Mouse (Mus musculus): ENCODE measurements around the gene Nipsnap1.

DNA sequence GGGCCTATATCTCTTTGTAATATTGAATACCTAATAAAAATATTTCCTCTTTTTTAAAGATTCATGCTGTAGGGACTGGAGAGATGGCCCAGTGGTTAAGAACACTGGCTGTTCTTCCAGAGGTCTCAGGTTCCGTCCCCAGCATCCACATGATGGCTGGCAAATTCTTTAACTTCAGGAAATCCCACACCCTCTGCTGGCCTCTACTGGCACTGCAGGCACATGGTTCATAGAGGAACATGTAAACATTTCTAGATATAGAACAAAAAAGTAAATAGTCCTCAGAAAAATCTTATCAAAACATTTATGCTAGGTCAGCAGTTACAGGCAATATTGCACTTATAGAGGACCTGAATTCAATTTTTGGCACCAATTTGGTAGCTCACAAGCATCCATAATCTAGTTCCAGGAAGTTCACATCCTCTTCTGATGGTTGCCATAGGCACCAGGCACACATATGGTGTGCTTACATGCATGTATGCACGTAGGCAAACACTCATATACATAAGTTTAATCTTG is 11.7 kb downstream of the Nipsnap1 start:
- TF ChIP-seq CTCF (IDR thresholded peaks at IDR 0.05; ENCODE audit: insufficient read depth, low read depth, low read length) (no peak), POLR2A (IDR thresholded peaks at IDR 0.05; ENCODE audit: insufficient read depth, low read depth, low read length) (no peak)

All from olfactory bulb, adult 2 months (tissue).